Mouse (Mus musculus): ENCODE results near the gene Homer1.

Gene Homer1

GRCm38 (mm10) chr13:93299316-93299715 lies at the start of gene Homer1:
Homer1 (plus strand) TSS chr13:93299635.
- no peak for DNase-seq

GRCm38 (mm10) chr13:93251732-93252131 lies 47.7 kb upstream of the Homer1 start:
- DNase-seq: no peak

- no peak for DNase-seq
Observed at GRCm38 (mm10) chr13:93252175-93252574, 47.3 kb upstream of the Homer1 start.

GRCm38 (mm10) chr13:93252941-93253340 lies 46.5 kb upstream of the Homer1 start:
- DNase-seq: no peak

GRCm38 (mm10) chr13:93267151-93267550 lies 32.3 kb upstream of the Homer1 start:
- no peak for DNase-seq

GRCm38 (mm10) chr13:93300581-93300980 lies 1.1 kb downstream of the Homer1 start:
- no peak for DNase-seq

- DNase-seq: no peak
Observed at GRCm38 (mm10) chr13:93301060-93301459, 1.6 kb downstream of the Homer1 start.

- DNase-seq: no peak
Observed at GRCm38 (mm10) chr13:93302846-93303562, 3.6 kb downstream of the Homer1 start.

GRCm38 (mm10) chr13:93303563-93304250 lies 4.3 kb downstream of the Homer1 start:
- peak; percentile 95 to 96 for DNase-seq

- no peak for DNase-seq
Observed at GRCm38 (mm10) chr13:93304251-93305001, 5.0 kb downstream of the Homer1 start.

- no peak for DNase-seq
Observed at GRCm38 (mm10) chr13:93305149-93305548, 5.7 kb downstream of the Homer1 start.

- no peak for DNase-seq
Observed at GRCm38 (mm10) chr13:93305636-93306035, 6.2 kb downstream of the Homer1 start.

GRCm38 (mm10) chr13:93306545-93306944 lies 7.1 kb downstream of the Homer1 start:
- no peak for DNase-seq

GRCm38 (mm10) chr13:93307700-93308099 lies 8.3 kb downstream of the Homer1 start:
- DNase-seq: no peak

- no peak for DNase-seq
Observed at GRCm38 (mm10) chr13:93309295-93309694, 9.9 kb downstream of the Homer1 start.

GRCm38 (mm10) chr13:93312518-93312917 lies 13.1 kb downstream of the Homer1 start:
- no peak for DNase-seq

- DNase-seq: no peak
Observed at GRCm38 (mm10) chr13:93314322-93314721, 14.9 kb downstream of the Homer1 start.

GRCm38 (mm10) chr13:93320089-93320488 lies 20.7 kb downstream of the Homer1 start:
- DNase-seq: no peak

- DNase-seq: no peak
Observed at GRCm38 (mm10) chr13:93326326-93326725, 26.9 kb downstream of the Homer1 start.

GRCm38 (mm10) chr13:93331721-93332120 lies 32.3 kb downstream of the Homer1 start:
- DNase-seq: no peak

- no peak for DNase-seq
Observed at GRCm38 (mm10) chr13:93332491-93332890, 33.1 kb downstream of the Homer1 start.

- DNase-seq: no peak
Observed at GRCm38 (mm10) chr13:93335337-93335736, 35.9 kb downstream of the Homer1 start.

GRCm38 (mm10) chr13:93338394-93338793 lies 39.0 kb downstream of the Homer1 start:
- DNase-seq: no peak
